Comparison of ENCODE assay signal across 14 mouse cellular contexts in the genomic region with DNA sequence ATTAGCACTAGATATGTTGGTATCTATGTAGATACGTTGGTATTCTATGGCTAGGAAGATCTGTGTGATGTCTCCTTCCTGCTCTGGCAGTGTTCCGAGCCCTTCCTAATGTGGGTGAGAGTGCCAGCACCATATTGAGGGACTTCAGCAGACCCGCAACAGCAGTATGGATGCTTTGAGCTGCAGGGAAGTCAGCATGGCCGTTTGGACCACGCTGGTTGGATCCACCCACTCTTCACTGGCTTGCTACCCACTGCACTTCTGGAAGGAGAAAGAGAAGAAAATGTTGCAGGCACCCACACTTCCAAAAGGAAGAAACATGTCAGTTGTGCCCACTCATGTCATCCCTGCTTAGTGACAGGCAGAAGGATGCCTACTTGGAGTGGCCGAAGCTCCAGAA.
DNase-seq lines count a peak whose midpoint lies in the region.
"Had no signal": no experiment of that assay in that cellular context is flagged by ENCODE, and none has a peak within 500 bp of the region (broad histone marks: within the 10 kb centered on the region; RNA-seq: fewer than 3 reads in every experiment).

No protein-coding gene starts in this region.

- intact Hi-C loops in left cerebral cortex, postnatal 10 days (cut with DNase I), result no loop called here

- peak; percentile 82 for DNase-seq in right cerebral cortex, adult 18-20 months
- DNase-seq in right cerebral cortex, postnatal 4 days, result no peak
- DNase-seq in frontal cortex, postnatal 36 days (ENCODE audit: low spot score in 2 of 2), result peak; percentile 71 to 72
- peak; percentile 32 to 37 for DNase-seq in left cerebral cortex, postnatal 10 days (ENCODE audit: extremely low spot score in 1 of 2, low spot score in 2 of 2)
- DNase-seq in right cerebral cortex, postnatal 36 days (ENCODE audit: low spot score in 2 of 2), result peak; percentile 59 to 72
- DNase-seq in cerebellum, adult 9-11 months, result no peak
- no peak for DNase-seq in adrenal gland, postnatal 10 days
- no peak for DNase-seq in adrenal gland, postnatal 4 days (ENCODE audit: low spot score in 2 of 2)
- DNase-seq: adrenal gland, postnatal 36 days; cerebellum, postnatal 14 days; heart, adult 18-20 months; lung, adult 2 months; lung, postnatal 36 days; thymus, postnatal 25 days had no signal

Comparison
In these comparisons a context has a peak if more than half of its experiments do, and no peak if none do; other contexts are left out.
1. DNase-seq: peak in right cerebral cortex, adult 18-20 months (single experiment), frontal cortex, postnatal 36 days (2 of 2), left cerebral cortex, postnatal 10 days (2 of 2) and right cerebral cortex, postnatal 36 days (2 of 2); none in right cerebral cortex, postnatal 4 days (single experiment), cerebellum, adult 9-11 months (single experiment), adrenal gland, postnatal 10 days (single experiment) and adrenal gland, postnatal 4 days (0 of 2).